Mouse (Mus musculus) hindbrain, postnatal 0 days (tissue): ENCODE measurements around the gene Rhbg. TPM values are rescaled to one million over a fixed set of nuclear protein-coding genes. Genes with fewer than 3 reads are reported as not detected.
A peak's percentile ranks its signal among the peaks of the same experiment; 100 is the strongest.

Source experiments
- ATAC-seq: fragments of 200-750 bp; cut with Nextera tagmentation; 2 replicates; pipeline ENCODE4 v1.8.0; 2017; ENCODE audit warnings: mild to moderate bottlenecking, moderate TSS enrichment, moderate library complexity
- DNase-seq: peaks from one replicate; pipeline ENCODE4 v3.0.0-alpha.2; 2015; ENCODE audit warnings: low spot score
- H3K27ac ChIP-seq: fragments of 300-500 bp; sonication (generic); 2 replicates; pipeline ENCODE4 v1.5.1; 2014; ENCODE audit warnings: mild to moderate bottlenecking
- H3K27me3 ChIP-seq: fragments of 300-500 bp; sonication (generic); 2 replicates; pipeline ENCODE4 v1.6.1; 2014; ENCODE audit warnings: low read length, mixed read lengths; ENCODE audit not compliant: insufficient read depth
- H3K36me3 ChIP-seq: fragments of 300-500 bp; sonication (generic); 2 replicates; pipeline ENCODE4 v1.6.1; 2014; ENCODE audit warnings: low read length, mixed read lengths; ENCODE audit not compliant: insufficient read depth
- H3K4me1 ChIP-seq: fragments of 300-500 bp; sonication (generic); 2 replicates; pipeline ENCODE4 v1.6.1; 2014; ENCODE audit warnings: antibody characterized with exemption, low read length, mixed read lengths; ENCODE audit not compliant: insufficient read depth
- H3K4me2 ChIP-seq: fragments of 300-500 bp; sonication (generic); 2 replicates; pipeline ENCODE4 v1.6.1; 2014; ENCODE audit warnings: low read depth, mild to moderate bottlenecking, low read length, moderate library complexity, mixed read lengths
- H3K4me3 ChIP-seq: fragments of 300-500 bp; sonication (generic); 2 replicates; pipeline ENCODE4 v1.5.1; 2014; ENCODE audit warnings: low read length
- H3K9ac ChIP-seq: fragments of 300-500 bp; sonication (generic); replicated peaks from 2 replicates; pipeline ENCODE4 v1.6.1; 2014; ENCODE audit warnings: mild to moderate bottlenecking, low read length, moderate library complexity, mixed read lengths
- H3K9me3 ChIP-seq: fragments of 300-500 bp; sonication (generic); 2 replicates; pipeline ENCODE4 v1.6.1; 2016; ENCODE audit warnings: low read length, mixed read lengths
- CTCF ChIP-seq: IDR thresholded peaks from 2 replicates; pipeline ENCODE4 v1.5.1; 2016; ENCODE audit warnings: antibody characterized with exemption, control low read depth, low read depth
- WGBS: fragments of 180-500 bp; shearing (Covaris S2); extraction: QIAGEN DNeasy Blood & Tissue Kit; methylation state at CpG from one replicate; pipeline ENCODE4 v1.1.7; 2014; 5-methylcytosine and 5-hydroxymethylcytosine counted together
- polyA plus RNA-seq: library from polyadenylated mRNA; unstranded; fragments of >200 nt; fragmentation: Nextera tagmentation; extraction: Ambion mirVana; gene quantifications from 2 replicates; pipeline ENCODE4 v1.2.1, GENCODE M21; 2015
- total RNA-seq: library from RNA; depleted of rRNA; stranded (reverse); fragments of >200 nt; gene quantifications from 2 replicates; pipeline ENCODE4 v1.2.3, GENCODE M21; 2014

Rhbg gene
- total and polyA plus RNA-seq, 2 experiments from 2014 or later = 0.43 to 0.94 TPM

GRCm38 (mm10) chr3:88237161-88237555 lies 17.4 kb downstream of the Rhbg start:
- 19% methylated on average over 6 of the region's 6 CpGs for WGBS
- ATAC-seq = no peak
- DNase-seq = no peak
- H3K36me3 ChIP-seq = no peaks in the 10 kb centered on the region
- no peaks in the 10 kb centered on the region; the same call in 1 of the 2 replicates for H3K27me3 ChIP-seq
- H3K9ac ChIP-seq = no peak overlapping the region
- H3K4me2 ChIP-seq = no peak overlapping the region
- peak overlapping the region; percentile 82 for H3K27ac ChIP-seq
- no peaks in the 10 kb centered on the region for H3K9me3 ChIP-seq
- no peak for TF ChIP-seq CTCF
- H3K4me1 ChIP-seq = peaks cover 41% of the 10 kb centered on the region
- H3K4me3 ChIP-seq = no peak overlapping the region

- no peak overlapping the region for H3K4me3 ChIP-seq
- WGBS = 50% methylated on average over 2 of the region's 2 CpGs
- no peaks in the 10 kb centered on the region for H3K36me3 ChIP-seq
- DNase-seq = no peak
- no peak overlapping the region for H3K9ac ChIP-seq
- no peaks in the 10 kb centered on the region for H3K27me3 ChIP-seq
- no peak overlapping the region for H3K4me2 ChIP-seq
- no peak for TF ChIP-seq CTCF
- ATAC-seq = no peak
- H3K9me3 ChIP-seq = no peaks in the 10 kb centered on the region
- no peak overlapping the region for H3K27ac ChIP-seq
- H3K4me1 ChIP-seq = peaks cover 51% of the 10 kb centered on the region
Measured at GRCm38 (mm10) chr3:88235616-88236015, 18.9 kb downstream of the Rhbg start.

- H3K4me2 ChIP-seq = no peak overlapping the region
- H3K9ac ChIP-seq = no peak overlapping the region
- H3K4me3 ChIP-seq = no peak overlapping the region
- 14% methylated on average over 3 of the region's 3 CpGs for WGBS
- 0 out of 2 replicates have a peak overlapping the region, but pooled peaks have one; percentile 36 for H3K27ac ChIP-seq
- no peaks in the 10 kb centered on the region for H3K27me3 ChIP-seq
- H3K4me1 ChIP-seq = peaks cover 51% of the 10 kb centered on the region
- H3K36me3 ChIP-seq = peaks cover under 1% of the 10 kb centered on the region; the same call in 1 of the 2 replicates
- H3K9me3 ChIP-seq = no peaks in the 10 kb centered on the region
- DNase-seq = peak; percentile 52
- no peak for ATAC-seq
- TF ChIP-seq CTCF = peak; percentile 75
Measured at GRCm38 (mm10) chr3:88235216-88235615, 19.3 kb downstream of the Rhbg start.

GRCm38 (mm10) chr3:88234041-88234440 lies 20.5 kb downstream of the Rhbg start:
- H3K4me3 ChIP-seq = no peak overlapping the region
- H3K36me3 ChIP-seq = peaks cover 7% of the 10 kb centered on the region; the same call in 1 of the 2 replicates
- H3K27ac ChIP-seq = peak overlapping the region; percentile 93; the same call in 1 of the 2 replicates
- no peak for TF ChIP-seq CTCF
- no peaks in the 10 kb centered on the region for H3K27me3 ChIP-seq
- peaks cover 47% of the 10 kb centered on the region for H3K4me1 ChIP-seq
- DNase-seq (no peak), ATAC-seq (no peak)
- 39% methylated on average over 8 of the region's 8 CpGs for WGBS
- H3K9ac ChIP-seq = no peak overlapping the region
- H3K9me3 ChIP-seq = no peaks in the 10 kb centered on the region
- no peak overlapping the region for H3K4me2 ChIP-seq

GRCm38 (mm10) chr3:88232851-88233649 lies 21.5 kb downstream of the Rhbg start:
- no peak for TF ChIP-seq CTCF
- H3K9me3 ChIP-seq = no peaks in the 10 kb centered on the region
- ATAC-seq (no peak), DNase-seq (peak; percentile 50)
- H3K4me1 ChIP-seq = peaks cover 47% of the 10 kb centered on the region
- peak overlapping the region; percentile 93 for H3K27ac ChIP-seq
- H3K4me3 ChIP-seq = no peak overlapping the region
- H3K4me2 ChIP-seq = no peak overlapping the region
- peaks cover 9% of the 10 kb centered on the region; the same call in 1 of the 2 replicates for H3K36me3 ChIP-seq
- H3K27me3 ChIP-seq = no peaks in the 10 kb centered on the region
- 0 out of 2 replicates have a peak overlapping the region, but pooled peaks have one; percentile 24 for H3K9ac ChIP-seq
- WGBS = 22% methylated on average over 7 of the region's 7 CpGs

GRCm38 (mm10) chr3:88232301-88232702 lies 22.2 kb downstream of the Rhbg start:
- no peak for TF ChIP-seq CTCF
- peak overlapping the region; percentile 93 for H3K27ac ChIP-seq
- 25% methylated on average over 7 of the region's 7 CpGs for WGBS
- H3K9me3 ChIP-seq = no peaks in the 10 kb centered on the region
- H3K36me3 ChIP-seq = peaks cover 17% of the 10 kb centered on the region; the same call in 1 of the 2 replicates
- DNase-seq (peak; percentile 87), ATAC-seq (peak; percentile 84)
- H3K4me2 ChIP-seq = no peak overlapping the region
- H3K9ac ChIP-seq = no peak overlapping the region
- H3K4me3 ChIP-seq = no peak overlapping the region
- H3K27me3 ChIP-seq = no peaks in the 10 kb centered on the region
- H3K4me1 ChIP-seq = peaks cover 39% of the 10 kb centered on the region

GRCm38 (mm10) chr3:88231061-88231641 lies 23.4 kb downstream of the Rhbg start:
- peak overlapping the region; percentile 93 for H3K27ac ChIP-seq
- no peak overlapping the region for H3K4me3 ChIP-seq
- H3K4me2 ChIP-seq = no peak overlapping the region
- no peak for TF ChIP-seq CTCF
- peaks cover 31% of the 10 kb centered on the region for H3K4me1 ChIP-seq
- H3K9ac ChIP-seq = no peak overlapping the region
- 25% methylated on average over 1 of the region's 1 CpGs for WGBS
- H3K36me3 ChIP-seq = peaks cover 25% of the 10 kb centered on the region; the same call in 1 of the 2 replicates
- ATAC-seq (peak; percentile 81), DNase-seq (peak; percentile 79)
- H3K27me3 ChIP-seq = no peaks in the 10 kb centered on the region
- H3K9me3 ChIP-seq = no peaks in the 10 kb centered on the region
